Mouse (Mus musculus) embryonic facial prominence, embryonic 14.5 days (tissue): ENCODE results near the gene Rnf150. TPM values are rescaled to one million over a fixed set of nuclear protein-coding genes. Genes with fewer than 3 reads are reported as not detected.
A peak's percentile ranks its signal among the peaks of the same experiment; 100 is the strongest.

Experiments used
- ATAC-seq: fragments of 200-750 bp; cut with Nextera tagmentation; 2 replicates; pipeline ENCODE4 v1.8.0; 2017; ENCODE audit warnings: low read depth, moderate number of reproducible peaks, moderate TSS enrichment
- DNase-seq: peaks from one replicate; pipeline ENCODE4 v3.0.0-alpha.2; 2015; ENCODE audit warnings: low spot score
- H3K27ac ChIP-seq: fragments of 300-500 bp; sonication (generic); replicated peaks from 2 replicates; pipeline ENCODE4 v1.5.1; 2014; ENCODE audit warnings: low read depth, mild to moderate bottlenecking, low read length, moderate library complexity
- H3K27me3 ChIP-seq: fragments of 300-500 bp; sonication (generic); replicated peaks from 2 replicates; pipeline ENCODE4 v1.6.1; 2014; ENCODE audit warnings: low read length; ENCODE audit not compliant: control insufficient read depth, insufficient read depth
- H3K36me3 ChIP-seq: fragments of 300-500 bp; sonication (generic); 2 replicates; pipeline ENCODE4 v1.6.1; 2014; ENCODE audit warnings: low read length, mixed read lengths; ENCODE audit not compliant: control insufficient read depth, insufficient read depth
- H3K4me1 ChIP-seq: fragments of 300-500 bp; sonication (generic); 2 replicates; pipeline ENCODE4 v1.6.1; 2014; ENCODE audit warnings: antibody characterized with exemption, low read length; ENCODE audit not compliant: control insufficient read depth, insufficient read depth
- H3K4me2 ChIP-seq: fragments of 300-500 bp; sonication (generic); 2 replicates; pipeline ENCODE4 v1.6.1; 2014; ENCODE audit warnings: low read depth, mild to moderate bottlenecking, low read length, moderate library complexity, mixed read lengths
- H3K4me3 ChIP-seq: fragments of 300-500 bp; sonication (generic); 2 replicates; pipeline ENCODE4 v1.5.1; 2014; ENCODE audit warnings: low read depth, mild to moderate bottlenecking, low read length
- H3K9ac ChIP-seq: fragments of 300-500 bp; sonication (generic); 2 replicates; pipeline ENCODE4 v1.6.1; 2014; ENCODE audit warnings: low read depth, mild to moderate bottlenecking, low read length, moderate library complexity, mixed read lengths
- H3K9me3 ChIP-seq: fragments of 300-500 bp; sonication (generic); 2 replicates; pipeline ENCODE4 v1.6.1; 2016; ENCODE audit warnings: low read length; ENCODE audit not compliant: control insufficient read depth
- WGBS: fragments of 180-500 bp; shearing (Covaris S2); extraction: QIAGEN DNeasy Blood & Tissue Kit; methylation state at CpG from one replicate; pipeline ENCODE4 v1.1.7; 2014; 5-methylcytosine and 5-hydroxymethylcytosine counted together
- polyA plus RNA-seq: library from polyadenylated mRNA; unstranded; fragments of >200 nt; fragmentation: Nextera tagmentation; extraction: Ambion mirVana; gene quantifications from 2 replicates; pipeline ENCODE4 v1.2.1, GENCODE M21; 2014

Rnf150 gene
- polyA plus RNA-seq, 1 experiment from 2014 or later: 1.2 TPM

DNA sequence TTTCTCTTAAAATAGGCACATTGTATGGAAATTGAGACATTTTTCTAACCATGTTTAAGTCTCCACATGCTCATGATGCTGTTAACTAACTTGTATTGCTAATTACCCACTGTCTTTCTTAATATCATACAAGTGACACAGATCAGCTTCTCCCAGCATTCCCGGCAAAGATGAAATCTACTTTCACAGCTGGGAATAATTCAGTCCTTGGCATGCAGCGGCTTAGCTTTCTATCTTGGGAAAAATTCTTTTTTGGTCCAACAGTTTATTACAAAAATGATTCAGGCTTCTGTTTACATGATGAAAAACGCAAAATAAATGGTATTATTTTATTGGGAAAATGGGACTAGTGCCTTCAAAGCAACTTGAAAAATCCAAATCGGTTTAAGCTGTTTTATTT lies 73.7 kb downstream of the Rnf150 start:
- Histone ChIP-seq H3K9me3 (no peaks in the 10 kb centered on the region), H3K27ac (no peak overlapping the region), H3K4me1 (peaks cover 22% of the 10 kb centered on the region), H3K4me2 (no peak overlapping the region), H3K9ac (no peak overlapping the region), H3K36me3 (no peaks in the 10 kb centered on the region), H3K4me3 (no peak overlapping the region), H3K27me3 (peaks cover 4% of the 10 kb centered on the region; the same call in 1 of the 2 replicates)
- ATAC-seq (no peak), DNase-seq (peak; percentile 34)
- 29% methylated on average over 4 of the region's 4 CpGs for WGBS

DNA sequence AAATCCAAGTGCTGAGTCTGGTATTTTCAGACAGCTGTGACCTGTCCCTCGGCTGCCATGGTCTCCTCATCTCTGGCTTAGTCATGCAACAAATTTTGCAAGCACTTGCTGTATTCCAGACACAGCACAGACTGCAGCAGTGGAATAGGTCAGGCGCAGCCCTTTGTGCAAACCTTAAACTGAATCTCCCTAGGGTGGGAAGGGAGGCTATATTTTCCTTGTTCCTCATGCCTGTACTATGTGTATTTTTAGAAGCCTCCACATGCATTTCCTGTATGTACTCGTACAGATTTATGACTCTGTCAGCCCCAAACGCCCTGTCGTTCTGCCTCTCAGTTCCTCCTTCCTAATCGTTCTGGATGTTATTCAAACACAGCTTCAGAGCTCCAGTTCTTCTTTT lies 76.8 kb downstream of the Rnf150 start:
- DNase-seq (peak; percentile 67), ATAC-seq (peak; percentile 78)
- no peaks in the 10 kb centered on the region for H3K9me3 ChIP-seq
- peak overlapping the region; percentile 18; the same call in 1 of the 2 replicates for H3K4me2 ChIP-seq
- no peak overlapping the region; the same call in 1 of the 2 replicates for H3K27ac ChIP-seq
- no peaks in the 10 kb centered on the region for H3K36me3 ChIP-seq
- 24% methylated on average over 6 of the region's 6 CpGs for WGBS
- no peak overlapping the region for H3K4me3 ChIP-seq
- H3K4me1 ChIP-seq: peaks cover 42% of the 10 kb centered on the region
- H3K27me3 ChIP-seq: no peaks in the 10 kb centered on the region
- H3K9ac ChIP-seq: no peak overlapping the region

- ATAC-seq (peak; percentile 53; the same call in 1 of the 2 replicates), DNase-seq (peak; percentile 86)
- Histone ChIP-seq H3K9me3 (no peaks in the 10 kb centered on the region), H3K27me3 (no peaks in the 10 kb centered on the region), H3K4me3 (no peak overlapping the region), H3K27ac (no peak overlapping the region), H3K4me2 (no peak overlapping the region), H3K4me1 (peaks cover 53% of the 10 kb centered on the region), H3K36me3 (no peaks in the 10 kb centered on the region), H3K9ac (no peak overlapping the region)
- 22% methylated on average over 6 of the region's 6 CpGs for WGBS
Measured at GRCm38 (mm10) chr8:82943223-82944006, 80.3 kb downstream of the Rnf150 start.

DNA sequence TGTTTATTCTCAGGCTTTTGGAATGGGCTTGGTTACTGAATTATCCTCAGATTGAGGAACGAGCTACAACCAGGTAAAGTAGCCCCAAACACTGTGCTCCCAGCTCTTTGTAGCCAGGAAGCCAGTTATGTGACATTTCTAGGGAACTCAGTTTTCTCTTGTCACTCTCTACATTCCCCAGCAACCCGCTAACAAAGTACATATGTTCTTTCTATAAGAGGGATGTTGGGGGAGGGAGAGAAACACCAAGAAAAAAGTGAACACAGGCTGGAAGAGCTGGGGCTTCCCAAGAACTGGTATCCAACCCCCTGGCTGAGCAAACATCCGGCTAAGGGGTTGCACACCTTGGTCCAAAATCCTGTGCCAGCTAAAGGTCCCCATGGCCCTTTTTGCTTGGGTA lies 82.7 kb downstream of the Rnf150 start:
- Histone ChIP-seq H3K27me3 (0 out of 2 replicates have a peak, but pooled peaks cover 2% of the 10 kb centered on the region), H3K9ac (no peak overlapping the region), H3K9me3 (no peaks in the 10 kb centered on the region), H3K27ac (no peak overlapping the region; the same call in 1 of the 2 replicates), H3K4me1 (peaks cover 41% of the 10 kb centered on the region), H3K4me3 (no peak overlapping the region), H3K4me2 (no peak overlapping the region), H3K36me3 (no peaks in the 10 kb centered on the region)
- peak; percentile 40 for DNase-seq
- WGBS: 42% methylated on average over 3 of the region's 3 CpGs
- ATAC-seq: no peak

DNA sequence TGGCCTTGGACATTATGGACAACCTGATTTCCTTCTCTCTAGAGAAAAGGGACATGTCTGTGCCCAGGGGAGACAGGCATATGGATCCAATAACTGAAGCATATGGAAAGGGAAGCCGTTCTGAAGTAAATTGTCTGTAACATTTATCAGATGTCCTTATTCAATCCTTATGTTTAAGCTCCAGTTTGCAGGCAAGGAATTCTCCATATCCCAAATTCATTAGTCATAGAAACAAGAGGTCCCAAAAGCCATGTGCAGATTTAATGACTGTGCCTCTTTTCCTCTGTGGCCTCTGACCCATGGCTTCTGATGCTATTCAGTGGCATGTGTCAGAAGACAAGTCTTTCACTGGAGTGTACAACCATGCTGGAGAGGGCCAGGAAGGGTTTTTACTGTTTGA lies 83.5 kb downstream of the Rnf150 start:
- H3K4me2 ChIP-seq: no peak overlapping the region
- no peak overlapping the region for H3K9ac ChIP-seq
- DNase-seq: peak; percentile 53
- H3K27me3 ChIP-seq: 0 out of 2 replicates have a peak, but pooled peaks cover 2% of the 10 kb centered on the region
- H3K4me1 ChIP-seq: peaks cover 41% of the 10 kb centered on the region
- H3K9me3 ChIP-seq: no peaks in the 10 kb centered on the region
- no peaks in the 10 kb centered on the region for H3K36me3 ChIP-seq
- ATAC-seq: no peak
- WGBS: 5% methylated on average over 1 of the region's 1 CpGs
- H3K4me3 ChIP-seq: no peak overlapping the region
- H3K27ac ChIP-seq: no peak overlapping the region; the same call in 1 of the 2 replicates

DNA sequence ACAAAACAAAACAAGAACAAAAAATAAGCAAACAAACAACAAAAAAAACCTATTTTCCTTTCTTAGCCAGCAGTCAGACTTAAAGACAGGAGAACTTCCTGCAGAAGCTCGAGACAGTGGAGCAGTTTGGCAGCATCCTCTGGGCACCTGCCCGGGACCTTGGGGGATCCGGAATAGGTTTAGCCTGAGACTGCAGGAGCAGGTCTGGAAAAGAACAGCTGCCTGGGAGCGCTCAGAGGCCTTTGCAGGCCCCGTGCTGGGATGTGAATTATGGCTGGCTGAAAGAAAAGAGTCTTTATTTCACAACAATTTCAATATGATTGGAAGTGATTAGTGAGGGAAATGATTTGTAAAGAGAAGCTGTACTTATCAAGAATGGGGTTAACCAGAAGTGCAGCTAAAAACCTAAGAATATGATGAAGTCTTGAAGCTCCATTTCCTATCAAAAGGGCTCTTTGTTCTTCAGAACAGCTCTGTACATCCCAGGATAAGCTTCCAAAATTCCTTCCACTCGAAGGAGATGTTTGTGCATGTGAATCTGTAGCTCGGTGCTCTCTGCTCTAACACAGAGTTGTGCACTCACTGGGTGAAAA lies 92.1 kb downstream of the Rnf150 start:
- H3K27ac ChIP-seq: no peak overlapping the region
- 37% methylated on average over 7 of the region's 7 CpGs for WGBS

GRCm38 (mm10) chr8:82959491-82959890 lies 96.3 kb downstream of the Rnf150 start:
- H3K4me2 ChIP-seq: no peak overlapping the region
- no peak overlapping the region for H3K27ac ChIP-seq
- no peaks in the 10 kb centered on the region for H3K9me3 ChIP-seq
- no peak overlapping the region for H3K4me3 ChIP-seq
- no peaks in the 10 kb centered on the region for H3K36me3 ChIP-seq
- H3K27me3 ChIP-seq: no peaks in the 10 kb centered on the region
- no peak for DNase-seq
- H3K9ac ChIP-seq: no peak overlapping the region
- peak; percentile 26; the same call in 1 of the 2 replicates for ATAC-seq
- WGBS: 56% methylated on average over 3 of the region's 3 CpGs
- peaks cover under 1% of the 10 kb centered on the region; the same call in 1 of the 2 replicates for H3K4me1 ChIP-seq

More for the DNA sequence above, 92.1 kb downstream of the Rnf150 start:
- no peak overlapping the region for H3K4me2 ChIP-seq
- H3K36me3 ChIP-seq: no peaks in the 10 kb centered on the region
- no peak for DNase-seq
- no peak overlapping the region for H3K9ac ChIP-seq
- peaks cover 5% of the 10 kb centered on the region; the same call in 1 of the 2 replicates for H3K4me1 ChIP-seq
- H3K27me3 ChIP-seq: no peaks in the 10 kb centered on the region
- ATAC-seq: no peak
- H3K4me3 ChIP-seq: no peak overlapping the region
- no peaks in the 10 kb centered on the region for H3K9me3 ChIP-seq

DNA sequence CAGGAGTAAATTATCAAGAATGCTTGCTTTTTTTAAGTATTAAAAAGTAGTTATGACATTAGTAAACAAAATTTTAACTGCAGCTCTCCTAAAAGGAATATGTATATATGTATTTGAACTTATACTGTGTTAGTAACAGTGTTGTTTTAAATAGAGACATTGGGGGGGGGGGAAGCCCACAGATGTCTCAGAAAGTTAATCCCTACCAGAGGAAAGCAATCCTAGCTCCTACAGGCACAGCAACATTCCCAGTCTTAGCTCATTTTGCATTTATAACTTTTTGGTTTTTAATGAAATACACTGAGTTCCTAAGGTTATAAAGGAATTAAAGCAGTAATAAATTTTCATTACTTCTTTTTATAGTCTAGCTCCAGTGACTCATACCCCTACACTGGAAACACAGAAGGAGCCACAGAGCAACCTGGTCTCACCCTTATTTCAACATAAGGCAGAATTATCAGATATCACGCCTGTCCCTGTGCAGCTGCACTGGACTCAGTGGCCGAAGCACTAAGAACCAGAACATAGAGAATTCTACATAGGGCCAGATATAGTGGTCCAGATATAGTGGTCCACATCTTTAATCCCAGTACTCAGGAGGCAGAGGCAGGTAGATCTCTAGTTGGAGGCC lies 96.9 kb downstream of the Rnf150 start:
- Histone ChIP-seq H3K27me3 (no peaks in the 10 kb centered on the region), H3K9ac (no peak overlapping the region), H3K4me1 (no peaks in the 10 kb centered on the region), H3K4me2 (no peak overlapping the region), H3K27ac (no peak overlapping the region), H3K36me3 (no peaks in the 10 kb centered on the region), H3K9me3 (no peaks in the 10 kb centered on the region), H3K4me3 (no peak overlapping the region)
- 91% methylated on average over 2 of the region's 2 CpGs for WGBS
- DNase-seq (no peak), ATAC-seq (no peak)
